Mouse (Mus musculus) left cerebral cortex, postnatal 25 days (tissue): ENCODE data around the gene Scn8a. TPM values are rescaled to one million over a fixed set of nuclear protein-coding genes. Genes with fewer than 3 reads are reported as not detected.
A peak's percentile ranks its signal among the peaks of the same experiment; 100 is the strongest.
"Not testable (repeated sequence)": the region's sequence is repeated elsewhere in the genome, so short reads cannot be mapped to it uniquely, and the experiment has no call there.

Experiments used
- DNase-seq, 2 experiments: peaks; one replicate each; pipeline ENCODE4 v3.0.0; 2022; ENCODE audit warnings: low spot score in 2 of 2, mixed read lengths in 1 of 2
- intact Hi-C: fragments of 180-260 bp; cut with DNase I; formaldehyde crosslinking; loops from one replicate; pipeline ENCODE4 v1.15.1; 2025
- total RNA-seq, 2 experiments: library from RNA; stranded (reverse); gene quantifications; 2 replicates each; pipeline ENCODE4 v1.2.3; 2021

The Scn8a gene
- total RNA-seq: 100 to 1,000 TPM; 212 to 242 TPM

DNA sequence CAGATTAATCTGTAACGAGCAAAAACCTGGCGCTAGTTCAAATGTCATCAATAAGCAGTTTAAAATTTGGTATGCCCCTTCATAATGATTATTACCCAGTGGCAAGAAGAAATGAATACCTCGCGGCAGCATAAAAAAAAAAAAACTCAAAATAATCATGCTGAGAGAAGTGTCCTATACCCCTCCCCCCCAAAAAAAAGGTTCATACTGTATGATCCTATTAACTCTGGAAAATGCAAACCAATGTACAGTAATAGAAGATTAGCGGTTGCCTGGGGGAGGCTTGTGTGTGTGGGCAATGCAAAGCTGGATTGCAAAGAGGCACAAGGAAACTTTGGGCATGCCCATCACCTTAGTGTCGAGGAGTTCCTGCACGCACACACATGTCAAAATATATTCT is at the start of gene Scn8a:
TSS of gene Scn8a (plus strand) at position 301 of the 400 bp plus-strand sequence.
- intact Hi-C loops: no loop called here
- DNase-seq: no peak

DNA sequence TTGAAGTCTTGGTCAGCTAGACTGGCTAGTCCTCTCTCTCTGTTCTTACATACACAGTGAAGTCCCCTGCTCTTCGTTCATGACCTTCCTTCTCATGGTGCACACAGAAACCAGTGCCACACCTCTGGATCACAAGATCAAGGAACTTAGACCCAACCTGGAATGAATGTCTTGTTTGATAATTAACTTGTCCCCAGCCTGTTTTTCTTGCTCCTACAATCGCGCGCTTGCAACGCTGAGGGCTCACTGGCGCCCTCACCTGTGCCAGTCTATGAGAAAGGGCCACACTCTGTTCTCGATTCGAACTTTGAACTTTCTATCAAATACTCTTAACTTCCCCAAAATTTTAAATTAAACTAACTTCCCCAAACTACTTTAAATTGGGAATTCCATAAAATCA is 47.8 kb upstream of the Scn8a start:
- DNase-seq: no peak
- intact Hi-C loops: no loop called here

DNA sequence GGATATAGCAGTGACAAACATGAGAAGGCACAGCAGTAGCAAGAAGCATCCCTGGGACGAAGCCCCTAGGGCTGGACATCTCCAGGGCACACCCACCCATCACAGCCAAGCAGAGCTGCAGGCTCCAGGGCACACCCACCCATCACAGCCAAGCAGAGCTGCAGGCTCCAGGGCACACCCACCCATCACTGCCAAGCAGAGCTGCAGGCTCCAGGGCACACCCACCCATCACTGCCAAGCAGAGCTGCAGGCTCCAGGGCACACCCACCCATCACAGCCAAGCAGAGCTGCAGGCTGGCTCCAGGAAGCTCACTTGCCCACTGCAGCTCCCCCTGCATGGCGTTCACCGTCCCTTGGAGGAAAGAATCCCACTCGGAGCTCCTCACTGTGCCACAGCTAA is 47.3 kb upstream of the Scn8a start:
- peak in 1 of 2 experiments; percentile 41 for DNase-seq
- intact Hi-C loops: not testable (repeated sequence)

DNA sequence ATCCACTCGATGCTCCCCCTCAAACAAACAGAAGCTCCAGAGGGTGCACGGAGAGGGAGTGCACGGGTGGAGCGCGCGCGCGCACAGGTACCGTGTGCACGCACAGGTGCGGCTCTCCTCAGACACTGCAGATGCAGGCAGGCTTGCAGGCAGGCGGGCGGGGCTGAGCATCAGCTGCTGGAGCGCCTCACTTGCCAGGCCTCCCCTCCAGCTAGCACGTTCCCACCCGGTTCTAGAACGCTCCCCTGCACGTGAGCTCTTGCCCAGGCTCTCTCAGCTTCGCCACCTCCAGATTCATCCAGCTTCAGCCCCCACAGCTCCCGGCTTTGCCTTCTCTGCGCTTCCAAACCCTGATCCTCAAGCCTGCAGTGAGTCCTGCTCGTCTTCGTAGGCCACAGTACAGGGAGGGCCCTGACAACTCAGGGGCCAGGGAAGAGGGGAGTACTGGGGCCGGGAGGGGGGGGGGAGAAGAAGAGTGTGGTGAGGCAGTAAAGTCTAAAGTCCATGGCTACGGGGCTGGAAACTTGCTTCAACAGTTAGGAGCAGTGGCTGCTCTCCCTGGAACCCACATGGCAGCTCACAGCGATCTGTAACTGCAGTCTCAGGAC is 44.3 kb upstream of the Scn8a start:
- intact Hi-C loops: no loop called here
- peak; percentile 75 to 88 for DNase-seq

DNA sequence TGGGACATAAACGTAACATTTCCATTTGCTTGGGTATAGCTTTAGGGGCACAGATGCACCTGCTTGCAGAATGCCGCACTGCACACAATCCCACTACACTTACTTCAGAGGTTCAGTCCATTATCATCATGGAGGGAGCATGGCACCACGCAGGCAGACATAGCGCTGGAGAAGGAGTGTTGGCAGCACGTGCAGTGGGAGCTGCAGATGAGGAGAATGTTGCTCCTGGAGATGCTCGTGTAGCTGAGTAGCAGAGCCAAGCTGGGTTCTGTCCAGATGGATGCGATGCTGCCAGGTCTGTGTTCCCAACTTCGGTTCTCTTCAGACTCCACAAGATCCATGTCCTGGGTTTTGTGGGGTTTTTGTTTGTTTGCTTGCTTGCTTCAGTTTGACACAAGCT is 43.6 kb upstream of the Scn8a start:
- intact Hi-C loops: no loop called here
- peak; percentile 47 to 69 for DNase-seq

DNA sequence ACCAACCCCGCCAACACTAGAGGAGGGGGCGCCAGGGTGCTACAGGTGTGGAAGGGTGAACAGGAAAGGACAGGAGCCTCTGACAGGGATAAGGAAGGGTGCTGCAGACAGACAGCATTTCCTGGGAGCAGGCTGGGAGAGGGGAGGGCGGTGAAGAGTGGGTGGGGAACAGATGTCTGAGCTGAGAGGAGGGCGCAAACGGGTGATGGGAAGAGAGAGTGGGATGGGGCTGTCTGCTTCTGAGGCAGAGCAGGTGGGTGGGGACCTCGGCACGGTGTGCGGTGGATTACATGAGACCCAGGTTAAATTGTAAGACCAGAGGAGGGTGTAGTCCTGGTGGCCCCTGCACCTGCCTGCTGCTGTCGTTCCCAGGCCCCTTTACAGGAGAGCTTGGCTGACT is 39.9 kb upstream of the Scn8a start:
- intact Hi-C loops: loop anchor here (5.0 kb wide), 2 partner anchors 93 to 133 kb away; no protein-coding TSS in a partner anchor
- peak; percentile 62 to 94 for DNase-seq

DNA sequence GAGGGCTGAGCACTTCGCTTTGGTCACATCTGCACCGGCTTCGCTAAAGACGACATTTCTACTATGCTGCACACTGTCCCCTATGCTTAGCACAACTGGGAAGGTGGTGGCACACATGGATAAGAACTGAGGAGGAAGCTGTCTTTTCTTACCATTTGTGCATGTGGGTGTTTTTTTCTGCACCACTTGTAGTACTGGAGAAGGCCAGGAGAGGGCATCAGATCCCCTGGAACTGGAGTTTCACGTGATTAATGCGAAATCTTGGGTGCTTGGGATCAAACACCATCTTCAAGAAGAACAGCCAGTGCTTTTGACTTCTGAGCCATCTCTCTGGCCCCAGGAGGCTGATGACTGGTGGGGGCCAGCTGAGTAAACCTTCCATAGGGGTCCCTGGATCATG is 39.0 kb upstream of the Scn8a start:
- intact Hi-C loops: loop anchor here (5.0 kb wide), 2 partner anchors 92 to 132 kb away; no protein-coding TSS in a partner anchor
- DNase-seq: peak in 1 of 2 experiments; percentile 45

DNA sequence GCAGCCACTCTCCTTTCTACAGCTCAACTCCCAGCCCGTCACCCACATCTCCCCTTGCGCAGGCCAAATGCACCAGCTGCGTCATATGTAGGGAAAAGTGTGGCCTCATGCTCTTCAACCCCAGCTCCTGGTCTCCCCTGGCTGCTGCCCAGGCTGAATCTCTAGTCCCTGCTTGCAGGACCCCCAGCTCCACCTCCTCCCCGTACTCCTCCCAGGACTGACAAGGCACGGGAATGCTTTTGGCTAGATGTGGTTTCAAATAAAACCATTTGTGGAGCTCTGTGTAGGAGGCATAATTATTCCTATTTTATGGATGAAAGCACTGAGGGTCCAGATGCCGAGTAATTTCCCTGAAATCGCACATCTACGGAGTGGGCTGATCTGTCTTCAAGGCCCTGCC is 37.5 kb upstream of the Scn8a start:
- DNase-seq: peak in 1 of 2 experiments; percentile 86
- intact Hi-C loops: loop anchor here (2.0 to 5.0 kb wide), 4 partner anchors 39 to 173 kb away; no protein-coding TSS in a partner anchor

DNA sequence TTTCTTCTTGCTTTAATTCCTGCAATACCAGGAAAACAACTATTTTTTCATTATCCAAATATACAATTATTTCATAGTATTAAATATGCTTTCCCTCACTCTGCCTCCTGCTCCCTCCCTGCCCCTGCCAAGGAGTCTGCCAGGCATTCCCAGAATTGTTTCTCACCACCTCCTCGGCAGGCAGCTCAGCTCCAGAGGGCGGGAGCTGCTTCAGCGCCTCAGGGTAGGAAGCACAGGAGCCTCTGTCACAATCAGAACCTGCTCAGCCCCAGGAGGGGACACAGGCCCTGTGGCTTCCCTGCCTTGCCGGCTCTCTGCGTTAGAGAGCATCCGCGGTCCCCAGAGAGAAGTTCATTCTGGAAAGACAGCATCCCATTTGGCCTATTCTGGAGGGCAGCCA is 36.9 kb upstream of the Scn8a start:
- intact Hi-C loops: loop anchor here (2.0 to 5.0 kb wide), 4 partner anchors 38 to 172 kb away; no protein-coding TSS in a partner anchor
- peak; percentile 66 to 89 for DNase-seq

DNA sequence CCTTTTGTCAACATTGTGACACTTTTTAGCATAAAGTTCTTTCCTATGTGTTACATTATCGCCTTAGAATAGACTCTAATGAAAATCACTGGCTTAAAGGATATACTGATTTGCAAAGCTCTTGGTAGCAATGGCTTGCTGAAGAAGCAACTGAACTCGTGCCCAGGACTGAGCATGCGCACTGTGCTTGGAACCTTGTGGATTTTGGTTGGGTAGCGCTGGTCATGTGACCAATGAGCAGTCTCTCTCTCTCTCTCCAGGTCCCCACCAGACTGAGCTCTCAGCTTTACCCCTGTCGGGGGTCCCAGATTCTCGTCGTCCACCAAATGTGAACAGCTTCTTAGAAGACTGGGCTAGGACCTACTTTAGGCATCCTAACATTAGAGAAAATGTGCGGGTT is 32.9 kb upstream of the Scn8a start:
- no peak for DNase-seq
- intact Hi-C loops: no loop called here

DNA sequence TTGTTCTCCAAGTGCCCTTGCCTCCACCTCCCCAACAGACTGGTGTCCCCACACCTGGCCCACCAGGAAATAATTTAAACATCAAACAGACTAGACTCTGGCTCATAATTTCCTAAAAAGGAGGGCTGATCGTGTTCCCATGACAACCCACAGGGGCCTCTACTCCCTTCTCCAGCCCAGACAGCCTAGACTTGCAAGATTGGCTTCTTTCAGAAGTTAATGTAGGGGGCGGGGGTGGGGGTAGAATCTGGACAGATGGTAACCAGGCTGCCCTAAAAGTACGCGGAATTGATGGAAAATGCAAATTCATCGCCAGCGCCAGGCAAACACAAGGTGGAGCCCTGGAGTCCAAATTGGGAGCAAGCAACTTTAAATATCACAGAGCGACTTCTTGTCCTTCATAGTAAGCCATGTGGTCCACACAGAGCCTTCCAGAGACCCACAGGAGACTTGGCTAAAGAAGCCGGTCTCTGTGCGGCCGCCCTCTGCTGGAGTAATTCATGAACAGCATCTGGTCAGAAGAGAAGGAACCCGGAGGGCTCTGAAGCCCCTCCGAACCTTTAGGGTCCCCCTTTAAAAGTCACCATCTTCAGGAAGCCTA is 31.0 kb upstream of the Scn8a start:
- intact Hi-C loops: loop anchor here (2.0 kb wide), 1 partner anchor 82 kb away; no protein-coding TSS in a partner anchor
- peak in 1 of 2 experiments; percentile 77 for DNase-seq

DNA sequence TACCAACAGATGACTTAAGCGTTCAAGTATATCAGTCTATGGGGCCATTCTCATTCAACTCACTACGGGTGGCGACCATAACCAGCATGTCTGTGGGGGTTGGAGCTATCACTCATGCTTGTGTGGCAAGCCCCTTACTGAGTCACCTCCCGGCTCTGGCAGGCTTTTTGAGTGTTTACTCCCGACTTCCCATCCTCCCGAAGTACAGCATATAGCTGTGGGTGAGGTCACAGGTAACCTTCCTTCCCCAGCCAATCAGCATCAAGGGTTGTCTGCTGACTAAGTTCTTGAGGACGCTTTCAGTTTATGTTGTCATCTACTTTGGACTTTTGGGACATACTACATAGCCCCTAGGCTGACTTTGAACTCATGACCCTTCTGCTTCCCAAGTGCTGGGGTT is 25.3 kb upstream of the Scn8a start:
- DNase-seq: no peak
- intact Hi-C loops: no loop called here

DNA sequence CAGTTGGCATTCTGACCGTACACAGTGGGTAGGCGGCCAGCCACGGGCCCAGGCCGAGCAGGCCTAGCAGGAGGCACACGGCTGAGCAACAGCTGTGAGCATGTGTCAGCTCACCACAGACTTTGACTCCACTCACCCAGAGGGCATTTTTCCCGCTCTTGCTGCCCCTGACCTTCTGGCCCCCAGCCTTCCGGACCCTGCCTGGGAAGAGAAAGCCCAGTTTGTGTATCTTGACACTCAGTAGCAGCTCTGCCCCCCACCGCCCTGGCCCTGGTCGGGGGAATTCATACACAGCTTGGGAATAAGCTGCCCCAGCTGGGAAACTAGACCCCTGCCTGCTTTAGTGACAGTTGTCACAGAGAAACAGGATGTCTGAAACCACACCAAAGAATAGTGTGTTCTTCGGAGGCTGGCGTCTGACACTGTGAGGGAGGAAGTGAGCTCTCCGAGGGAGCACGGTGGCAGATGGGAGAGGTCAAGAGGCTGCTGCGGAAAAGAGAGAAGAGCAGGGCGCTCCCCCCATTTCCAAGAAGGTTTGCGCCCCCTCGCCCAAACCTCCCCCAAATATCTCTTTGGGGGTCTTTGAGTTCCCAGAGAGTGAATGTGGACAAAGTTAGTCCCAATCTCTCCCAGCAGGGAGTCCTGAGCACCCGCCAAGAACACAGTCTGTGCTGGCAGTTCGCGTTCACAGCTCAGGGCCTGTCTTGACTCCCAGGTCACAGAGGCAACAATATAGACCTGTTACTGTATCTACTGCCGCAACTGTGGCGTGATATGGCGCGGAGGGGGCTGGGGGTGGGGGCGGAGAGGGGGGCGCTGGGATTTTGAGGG is 24.4 kb upstream of the Scn8a start:
- DNase-seq: no peak
- intact Hi-C loops: no loop called here

DNA sequence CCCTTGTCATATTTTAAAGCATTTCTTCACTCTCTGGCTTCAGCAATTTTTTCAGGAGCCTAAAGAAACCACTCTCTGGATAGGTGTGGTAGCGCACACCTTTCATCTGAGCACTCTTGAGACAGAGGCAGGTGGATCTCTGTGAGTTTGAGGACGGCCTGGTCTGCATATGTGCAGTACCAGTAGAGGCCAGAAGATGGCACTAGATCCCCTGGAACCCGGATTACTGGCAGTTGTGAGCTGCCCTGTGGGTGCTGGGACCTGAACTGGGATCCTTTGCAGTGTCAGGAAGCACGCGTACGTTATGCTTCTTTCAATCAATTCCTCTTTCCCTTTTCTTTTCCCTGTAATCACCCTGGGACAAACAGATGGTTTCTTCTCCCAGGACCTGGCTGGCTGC is 22.5 kb upstream of the Scn8a start:
- intact Hi-C loops: no loop called here
- no peak for DNase-seq

DNA sequence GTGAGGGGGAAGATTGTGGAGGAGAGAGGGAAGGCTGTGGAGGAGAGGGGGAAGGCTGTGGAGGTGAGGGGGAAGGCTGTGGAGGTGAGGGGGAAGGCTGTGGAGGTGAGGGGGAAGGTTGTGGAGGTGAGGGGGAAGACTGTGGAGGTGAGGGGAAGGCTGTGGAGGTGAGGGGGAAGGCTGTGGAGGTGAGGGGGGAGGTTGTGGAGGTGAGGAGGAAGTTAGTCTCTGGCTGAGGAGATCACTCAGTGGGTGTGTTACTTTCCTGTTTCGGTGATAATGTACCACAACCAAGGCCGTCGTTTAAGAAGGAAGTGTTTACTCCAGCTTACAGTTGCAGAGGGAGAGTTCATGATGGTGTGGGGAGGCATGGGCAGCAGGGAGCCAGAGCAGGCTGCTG is 12.1 kb upstream of the Scn8a start:
- no peak for DNase-seq
- intact Hi-C loops: no loop called here

DNA sequence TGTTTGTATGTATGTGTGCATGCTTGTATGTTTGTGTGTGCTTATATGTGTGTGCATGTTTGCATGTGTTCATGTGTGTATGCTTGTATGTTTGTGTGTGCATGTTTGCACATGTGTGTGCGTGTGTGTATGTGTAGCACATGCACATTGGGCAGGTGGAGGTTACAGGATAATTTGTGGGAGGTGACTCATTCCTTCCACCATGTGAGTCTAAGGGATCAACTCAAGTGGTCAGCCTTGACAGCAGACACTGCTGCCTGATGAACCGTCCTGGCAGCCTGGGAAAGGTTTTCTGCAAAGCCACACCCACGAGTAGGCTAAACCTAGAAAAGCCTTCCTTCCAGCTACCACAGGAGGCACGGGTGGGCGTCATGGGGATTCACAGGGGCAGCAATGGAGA is 8.8 kb upstream of the Scn8a start:
- no peak for DNase-seq
- intact Hi-C loops: no loop called here

DNA sequence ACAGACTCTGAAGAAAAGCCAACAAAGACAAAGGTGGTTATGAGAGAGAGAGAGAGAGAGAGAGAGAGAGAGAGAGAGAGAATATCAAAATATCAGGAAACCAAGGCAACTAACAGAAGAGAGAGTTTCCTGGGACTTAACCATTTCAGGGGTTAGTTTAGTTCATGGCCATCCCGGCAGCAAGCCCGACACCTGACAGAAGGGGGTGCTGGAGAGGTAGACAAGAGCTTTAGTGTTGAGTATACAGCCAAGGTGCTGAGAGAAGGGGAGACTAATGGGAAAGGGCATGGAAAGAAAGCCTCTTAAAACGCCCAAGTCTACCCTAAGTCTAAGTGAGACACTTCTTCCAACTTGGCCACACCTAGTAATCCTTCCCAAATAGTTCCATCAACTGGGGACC is 4.1 kb upstream of the Scn8a start:
- intact Hi-C loops: no loop called here
- DNase-seq: no peak

DNA sequence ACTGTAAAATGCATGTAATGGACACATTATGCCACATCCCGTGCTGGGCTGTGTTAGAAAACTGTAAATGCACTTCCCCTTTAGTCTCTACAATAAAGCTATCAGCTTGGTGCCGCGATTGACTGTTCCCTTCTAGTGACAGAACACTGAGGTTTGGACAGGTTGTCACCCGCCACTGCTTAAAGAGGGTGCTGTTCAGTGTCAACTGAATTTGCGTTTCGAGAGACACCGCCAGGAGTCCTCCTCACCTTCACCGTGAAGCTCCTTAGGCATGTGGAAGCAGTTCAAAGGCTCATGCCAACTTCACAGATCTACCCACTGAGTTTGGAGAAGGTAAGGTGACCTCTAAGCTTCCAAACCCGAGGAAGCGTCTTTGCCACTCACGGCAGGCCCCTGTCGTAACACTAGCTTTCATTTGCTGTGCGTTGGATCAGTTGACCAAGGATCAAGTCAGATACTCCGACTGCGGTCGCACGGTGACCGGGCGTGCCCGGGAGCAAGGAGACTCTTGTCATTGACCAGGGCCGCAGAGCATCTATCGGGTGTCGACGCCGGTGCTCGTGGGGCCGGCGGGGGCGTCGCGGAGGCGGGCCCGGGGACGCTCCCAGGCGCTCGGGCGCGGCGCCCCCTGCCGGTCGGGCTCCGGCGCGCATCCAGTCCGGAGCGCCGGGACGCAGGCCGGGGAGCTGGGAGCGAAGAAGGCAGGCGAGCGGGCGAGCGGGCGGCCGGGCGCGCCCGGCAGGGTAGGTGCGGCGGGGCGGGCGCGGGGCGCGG is 530 bp downstream of the Scn8a start:
- intact Hi-C loops: loop anchor here (2.0 to 5.0 kb wide), 7 partner anchors 37 to 171 kb away; partner anchors contain the start of gene Slc4a8
- peak; percentile 77 to 84 for DNase-seq

DNA sequence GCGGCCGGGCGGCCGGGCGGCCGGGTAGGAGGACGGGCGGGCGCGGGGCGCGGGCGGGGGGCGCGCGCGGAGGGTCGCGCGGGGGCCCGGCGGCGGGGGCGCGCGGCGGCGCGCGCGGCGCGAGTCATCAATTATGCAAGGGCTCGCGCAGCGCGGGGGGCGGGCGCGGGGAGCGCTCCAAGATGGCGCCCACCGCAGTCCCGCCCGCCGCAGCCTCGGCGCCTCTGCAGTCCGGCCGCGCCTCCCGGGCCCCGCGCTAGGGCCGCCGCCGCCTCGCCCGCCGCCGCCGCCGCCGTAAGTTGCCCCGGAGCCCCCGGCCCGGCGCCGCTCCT is 1.1 kb downstream of the Scn8a start:
- intact Hi-C loops: loop anchor here (2.0 to 5.0 kb wide), 7 partner anchors 38 to 170 kb away; partner anchors contain the start of gene Slc4a8
- DNase-seq: peak; percentile 60 to 71
